Mouse (Mus musculus): ENCODE results near the gene Spred2. TPM values are rescaled to one million over a fixed set of nuclear protein-coding genes. Genes with fewer than 3 reads are reported as not detected.

Spred2 gene
- total RNA-seq, 1 experiment from 2014 or later, result 9.5 TPM

GRCm38 (mm10) chr11:19977687-19978086 is 53.5 kb downstream of the Spred2 start:
- ATAC-seq (replicated peaks; ENCODE audit: low read depth, poor library complexity, severe bottlenecking), result no peak

GRCm38 (mm10) chr11:19979338-19979737 is 55.2 kb downstream of the Spred2 start:
- peak; percentile 78 for ATAC-seq (replicated peaks; ENCODE audit: low read depth, poor library complexity, severe bottlenecking)

- peak; percentile 16; the same call in 1 of the 2 replicates for ATAC-seq (replicated peaks; ENCODE audit: low read depth, poor library complexity, severe bottlenecking)
These were observed 57.9 kb downstream of the Spred2 start for GRCm38 (mm10) chr11:19982113-19982512.

DNA sequence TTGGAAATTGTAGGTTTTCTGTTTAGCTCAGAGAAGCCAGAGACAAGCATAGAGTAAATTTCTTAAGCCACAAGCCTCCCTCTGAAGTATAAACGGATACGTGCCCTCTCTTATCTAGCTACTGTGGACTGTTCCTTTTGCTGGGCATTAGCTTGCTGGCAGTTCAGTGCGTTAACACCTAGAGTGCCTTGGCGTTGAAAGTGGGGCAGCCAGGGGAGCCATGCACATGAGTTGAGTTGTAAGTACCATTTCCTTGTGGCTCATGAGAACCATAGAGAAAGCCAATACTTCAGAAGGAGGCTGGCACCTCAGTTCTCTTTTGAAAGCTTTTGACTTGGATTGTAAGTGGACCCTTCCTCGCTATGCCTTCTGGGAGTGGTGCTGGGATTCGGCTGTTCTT is 58.6 kb downstream of the Spred2 start:
- no peak for ATAC-seq (replicated peaks; ENCODE audit: low read depth, poor library complexity, severe bottlenecking)

- ATAC-seq (replicated peaks; ENCODE audit: low read depth, poor library complexity, severe bottlenecking), result no peak
These were observed 59.1 kb downstream of the Spred2 start for GRCm38 (mm10) chr11:19983298-19983697.

GRCm38 (mm10) chr11:19984029-19984428 is 59.9 kb downstream of the Spred2 start:
- no peak for ATAC-seq (replicated peaks; ENCODE audit: low read depth, poor library complexity, severe bottlenecking)

GRCm38 (mm10) chr11:19985283-19985854 is 61.2 kb downstream of the Spred2 start:
- ATAC-seq (replicated peaks; ENCODE audit: low read depth, poor library complexity, severe bottlenecking), result no peak

GRCm38 (mm10) chr11:19986443-19986861 is 62.3 kb downstream of the Spred2 start:
- no peak for ATAC-seq (replicated peaks; ENCODE audit: low read depth, poor library complexity, severe bottlenecking)

GRCm38 (mm10) chr11:19986871-19987755 is 62.9 kb downstream of the Spred2 start:
- peak; percentile 63 for ATAC-seq (replicated peaks; ENCODE audit: low read depth, poor library complexity, severe bottlenecking)

GRCm38 (mm10) chr11:19987756-19988091 is 63.5 kb downstream of the Spred2 start:
- ATAC-seq (replicated peaks; ENCODE audit: low read depth, poor library complexity, severe bottlenecking), result no peak

DNA sequence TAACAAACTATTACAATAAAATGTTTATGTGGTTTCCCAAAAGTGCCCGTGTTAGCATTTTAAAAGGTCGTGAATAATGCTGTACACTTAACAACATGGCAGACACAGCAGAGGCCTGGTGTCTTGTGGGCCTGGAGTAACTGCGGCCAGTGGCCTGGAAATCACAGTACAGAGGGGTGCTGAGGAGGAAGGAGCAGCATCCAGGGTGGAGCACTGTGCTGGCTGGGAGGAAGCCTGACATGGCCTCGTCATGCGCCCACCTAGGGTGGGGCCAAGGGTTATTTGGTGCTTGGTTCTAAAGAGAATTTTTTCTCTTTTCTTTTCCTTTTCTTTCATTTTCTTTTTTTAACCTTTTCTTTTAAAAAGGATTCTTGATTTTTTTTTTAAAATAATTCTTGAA is 64.0 kb downstream of the Spred2 start:
- no peak for ATAC-seq (replicated peaks; ENCODE audit: low read depth, poor library complexity, severe bottlenecking)

GRCm38 (mm10) chr11:19988631-19989030 is 64.5 kb downstream of the Spred2 start:
- ATAC-seq (replicated peaks; ENCODE audit: low read depth, poor library complexity, severe bottlenecking), result no peak

DNA sequence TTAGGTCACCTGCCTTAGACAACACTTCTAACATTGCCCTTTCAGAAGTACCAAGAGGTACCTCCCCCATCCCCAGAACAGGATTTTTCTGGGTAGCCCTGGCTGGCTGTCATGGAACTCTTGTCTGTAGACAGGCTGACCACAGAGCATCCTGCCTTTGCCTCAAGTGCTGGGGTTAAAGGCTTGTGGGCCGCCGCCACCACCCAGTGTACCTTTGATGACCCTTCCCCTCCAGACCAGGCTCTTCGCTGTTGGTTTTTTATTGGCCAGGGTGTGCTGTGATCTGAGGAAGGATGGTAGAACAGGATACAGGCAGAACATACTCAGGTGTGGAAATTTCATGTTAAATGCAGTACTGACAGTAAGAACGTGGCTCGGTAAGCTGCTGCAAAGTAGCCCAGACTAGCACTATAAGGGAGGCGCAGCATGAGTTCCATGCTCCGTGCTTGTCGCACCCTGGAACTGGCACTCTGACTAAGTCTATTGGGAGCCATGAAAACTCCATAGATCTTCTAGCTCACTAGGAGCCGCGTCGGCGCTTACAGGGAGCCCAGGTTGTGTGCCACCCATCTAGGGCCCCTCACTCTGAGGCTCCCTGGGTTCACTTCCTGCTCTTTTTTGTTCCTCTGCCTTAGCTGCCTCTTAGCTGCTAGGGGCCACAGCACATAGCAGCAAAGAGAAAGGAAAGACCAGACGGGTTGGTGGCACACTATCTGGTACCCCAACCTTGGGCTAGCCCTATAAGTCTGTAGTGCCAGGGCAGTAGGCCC is 65.2 kb downstream of the Spred2 start:
- ATAC-seq (replicated peaks; ENCODE audit: low read depth, poor library complexity, severe bottlenecking), result peak; percentile 9; the same call in 1 of the 2 replicates

- no peak for ATAC-seq (replicated peaks; ENCODE audit: low read depth, poor library complexity, severe bottlenecking)
These were observed 66.6 kb downstream of the Spred2 start for GRCm38 (mm10) chr11:19990731-19991130.

- no peak for ATAC-seq (replicated peaks; ENCODE audit: low read depth, poor library complexity, severe bottlenecking)
These were observed 67.3 kb downstream of the Spred2 start for GRCm38 (mm10) chr11:19991303-19991976.

GRCm38 (mm10) chr11:19992341-19993281 is 68.4 kb downstream of the Spred2 start:
- peak; percentile 30 for ATAC-seq (replicated peaks; ENCODE audit: low read depth, poor library complexity, severe bottlenecking)

- peak; percentile 77 for ATAC-seq (replicated peaks; ENCODE audit: low read depth, poor library complexity, severe bottlenecking)
These were observed 69.6 kb downstream of the Spred2 start for GRCm38 (mm10) chr11:19993753-19994152.

DNA sequence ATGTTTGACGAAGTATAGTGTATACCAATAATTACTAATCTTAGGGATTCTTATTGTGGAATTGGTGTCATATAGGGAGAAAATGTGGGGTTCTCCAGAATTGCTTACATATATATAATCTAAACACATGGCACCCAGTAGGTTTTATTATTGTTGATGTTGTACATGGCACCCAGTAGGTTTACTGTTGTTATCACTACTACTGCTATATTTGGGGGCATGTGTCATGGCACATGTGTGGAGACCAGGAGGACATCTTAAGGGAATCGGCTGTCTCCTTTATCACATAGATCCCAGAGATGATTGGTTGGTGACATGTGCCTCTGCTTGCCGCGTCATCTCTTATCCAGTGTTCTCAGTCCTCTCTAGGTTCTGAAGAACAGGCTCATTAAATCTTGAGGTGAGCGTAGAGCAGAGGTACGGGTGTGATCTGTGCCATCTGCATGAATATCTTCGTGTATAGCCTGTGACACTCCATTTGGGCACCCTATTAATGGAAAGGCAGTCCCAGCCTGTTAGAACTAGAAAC is 70.2 kb downstream of the Spred2 start:
- ATAC-seq (replicated peaks; ENCODE audit: low read depth, poor library complexity, severe bottlenecking), result no peak

DNA sequence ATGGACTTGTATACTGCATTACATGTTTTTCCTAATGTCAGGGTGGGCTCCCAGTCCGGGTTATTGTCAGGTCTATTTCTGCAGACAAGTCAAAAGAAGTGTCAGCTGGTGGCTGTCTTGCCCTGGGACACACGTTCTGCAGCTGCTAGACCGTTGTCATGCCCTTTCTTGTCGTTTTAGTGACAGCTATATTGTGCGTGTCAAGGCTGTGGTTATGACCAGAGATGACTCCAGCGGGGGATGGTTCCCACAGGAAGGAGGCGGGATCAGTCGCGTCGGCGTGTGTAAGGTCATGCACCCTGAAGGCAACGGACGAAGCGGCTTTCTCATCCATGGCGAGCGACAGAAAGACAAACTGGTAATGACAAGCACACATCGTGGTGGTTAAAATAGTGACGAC is 73.8 kb downstream of the Spred2 start:
- ATAC-seq (replicated peaks; ENCODE audit: low read depth, poor library complexity, severe bottlenecking), result peak; percentile 73

All from common myeloid progenitor, adult 5-6 weeks (primary cell).